Mouse (Mus musculus) B cell, adult 62 days (primary cell): ENCODE data around the gene Klhl34. TPM values are rescaled to one million over a fixed set of nuclear protein-coding genes. Genes with fewer than 3 reads are reported as not detected.

Source experiments
- total RNA-seq: library from RNA; stranded (reverse); gene quantifications from 4 replicates; pipeline ENCODE4 v1.2.4, GENCODE M21; 2023

The Klhl34 gene
- total RNA-seq: not detected in 4 replicates

GRCm38 (mm10) chrX:157818207-157818920 lies at the start of gene Klhl34:
Klhl34 (plus strand) TSS chrX:157818435.

Other genes starting within 250 kb of the Klhl34 start
- 1.4 to 3.5 TPM (median 2.7 TPM) in 4 replicates for gene Yy2, start 249.4 kb upstream of the Klhl34 start, total RNA-seq
- gene Mbtps2, start 219.7 kb upstream of the Klhl34 start, total RNA-seq: 20.6 to 23.7 TPM (median 22.4 TPM) in 4 replicates
- not detected in 4 replicates for gene Smpx, start 119.5 kb upstream of the Klhl34 start, total RNA-seq
- gene Cnksr2, start 224.9 kb downstream of the Klhl34 start, total RNA-seq: not detected in 4 replicates